Mouse (Mus musculus) embryonic facial prominence, embryonic 14.5 days (tissue): Measurements from ENCODE around the gene Ucn. TPM values are rescaled to one million over a fixed set of nuclear protein-coding genes. Genes with fewer than 3 reads are reported as not detected.

ENCODE experiments used
- ATAC-seq: fragments of 200-750 bp; cut with Nextera tagmentation; 2 replicates; pipeline ENCODE4 v1.8.0; 2017; ENCODE audit warnings: low read depth, moderate number of reproducible peaks, moderate TSS enrichment
- DNase-seq: peaks from one replicate; pipeline ENCODE4 v3.0.0-alpha.2; 2015; ENCODE audit warnings: low spot score
- H3K27ac ChIP-seq: fragments of 300-500 bp; sonication (generic); replicated peaks from 2 replicates; pipeline ENCODE4 v1.5.1; 2014; ENCODE audit warnings: low read depth, mild to moderate bottlenecking, low read length, moderate library complexity
- H3K27me3 ChIP-seq: fragments of 300-500 bp; sonication (generic); replicated peaks from 2 replicates; pipeline ENCODE4 v1.6.1; 2014; ENCODE audit warnings: low read length; ENCODE audit not compliant: control insufficient read depth, insufficient read depth
- H3K36me3 ChIP-seq: fragments of 300-500 bp; sonication (generic); 2 replicates; pipeline ENCODE4 v1.6.1; 2014; ENCODE audit warnings: low read length, mixed read lengths; ENCODE audit not compliant: control insufficient read depth, insufficient read depth
- H3K4me1 ChIP-seq: fragments of 300-500 bp; sonication (generic); 2 replicates; pipeline ENCODE4 v1.6.1; 2014; ENCODE audit warnings: antibody characterized with exemption, low read length; ENCODE audit not compliant: control insufficient read depth, insufficient read depth
- H3K4me2 ChIP-seq: fragments of 300-500 bp; sonication (generic); 2 replicates; pipeline ENCODE4 v1.6.1; 2014; ENCODE audit warnings: low read depth, mild to moderate bottlenecking, low read length, moderate library complexity, mixed read lengths
- H3K4me3 ChIP-seq: fragments of 300-500 bp; sonication (generic); 2 replicates; pipeline ENCODE4 v1.5.1; 2014; ENCODE audit warnings: low read depth, mild to moderate bottlenecking, low read length
- H3K9ac ChIP-seq: fragments of 300-500 bp; sonication (generic); 2 replicates; pipeline ENCODE4 v1.6.1; 2014; ENCODE audit warnings: low read depth, mild to moderate bottlenecking, low read length, moderate library complexity, mixed read lengths
- H3K9me3 ChIP-seq: fragments of 300-500 bp; sonication (generic); 2 replicates; pipeline ENCODE4 v1.6.1; 2016; ENCODE audit warnings: low read length; ENCODE audit not compliant: control insufficient read depth
- WGBS: fragments of 180-500 bp; shearing (Covaris S2); extraction: QIAGEN DNeasy Blood & Tissue Kit; methylation state at CpG from one replicate; pipeline ENCODE4 v1.1.7; 2014; 5-methylcytosine and 5-hydroxymethylcytosine counted together
- polyA plus RNA-seq: library from polyadenylated mRNA; unstranded; fragments of >200 nt; fragmentation: Nextera tagmentation; extraction: Ambion mirVana; gene quantifications from 2 replicates; pipeline ENCODE4 v1.2.1, GENCODE M21; 2014

Gene Ucn
- polyA plus RNA-seq, 1 experiment from 2014 or later = 0.39 TPM

DNA sequence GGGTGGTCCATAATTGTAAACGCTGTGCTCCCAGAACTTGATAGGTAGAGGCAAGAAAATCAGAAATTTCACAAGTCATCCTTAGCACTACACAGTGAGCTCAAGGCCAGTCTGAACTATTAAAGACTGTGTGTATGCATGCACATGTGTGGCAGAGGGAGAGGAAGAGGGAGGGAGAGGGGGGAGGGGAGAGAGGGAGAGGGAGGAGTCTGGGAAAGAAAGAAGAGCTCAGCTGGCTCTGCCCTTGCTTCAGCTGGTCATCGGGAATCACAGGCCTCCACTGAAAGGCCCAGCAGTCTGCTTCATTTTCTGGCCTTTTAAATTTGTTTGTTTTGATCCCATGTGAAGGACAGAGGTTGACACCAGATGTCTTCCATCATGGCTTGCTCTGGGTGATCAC, 15.1 kb downstream of the Ucn start:
- Histone ChIP-seq H3K27me3 (no peaks in the 10 kb centered on the region), H3K9ac (no peak overlapping the region), H3K4me3 (no peak overlapping the region), H3K36me3 (no peaks in the 10 kb centered on the region), H3K9me3 (no peaks in the 10 kb centered on the region), H3K27ac (no peak overlapping the region), H3K4me1 (no peaks in the 10 kb centered on the region), H3K4me2 (no peak overlapping the region)
- 37% methylated on average over 2 of the region's 2 CpGs for WGBS
- ATAC-seq = no peak
- DNase-seq = no peak

DNA sequence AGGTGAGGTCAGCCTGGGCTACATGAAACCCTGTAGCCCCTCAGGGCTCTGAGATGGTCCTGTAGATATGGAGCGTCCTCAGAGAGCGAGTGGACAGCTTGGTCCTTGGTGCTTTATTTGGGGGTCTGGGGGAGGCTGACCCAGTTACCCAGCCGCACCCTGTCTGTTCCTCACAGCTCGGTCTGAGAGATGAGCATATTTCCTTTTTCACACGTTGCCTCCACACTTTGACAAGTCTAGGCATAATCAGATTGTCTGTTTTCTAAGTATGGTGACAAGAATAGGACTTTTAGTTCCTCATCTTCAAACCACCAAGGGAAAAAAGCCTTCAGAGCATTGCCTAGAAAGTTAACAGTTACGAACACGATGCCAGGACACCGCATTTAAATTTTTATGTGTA, 17.5 kb downstream of the Ucn start:
- Histone ChIP-seq H3K27ac (no peak overlapping the region), H3K9me3 (no peaks in the 10 kb centered on the region), H3K4me2 (no peak overlapping the region), H3K36me3 (no peaks in the 10 kb centered on the region), H3K9ac (no peak overlapping the region), H3K27me3 (no peaks in the 10 kb centered on the region), H3K4me1 (no peaks in the 10 kb centered on the region), H3K4me3 (no peak overlapping the region)
- ATAC-seq (no peak), DNase-seq (no peak)
- 83% methylated on average over 8 of the region's 8 CpGs for WGBS

DNA sequence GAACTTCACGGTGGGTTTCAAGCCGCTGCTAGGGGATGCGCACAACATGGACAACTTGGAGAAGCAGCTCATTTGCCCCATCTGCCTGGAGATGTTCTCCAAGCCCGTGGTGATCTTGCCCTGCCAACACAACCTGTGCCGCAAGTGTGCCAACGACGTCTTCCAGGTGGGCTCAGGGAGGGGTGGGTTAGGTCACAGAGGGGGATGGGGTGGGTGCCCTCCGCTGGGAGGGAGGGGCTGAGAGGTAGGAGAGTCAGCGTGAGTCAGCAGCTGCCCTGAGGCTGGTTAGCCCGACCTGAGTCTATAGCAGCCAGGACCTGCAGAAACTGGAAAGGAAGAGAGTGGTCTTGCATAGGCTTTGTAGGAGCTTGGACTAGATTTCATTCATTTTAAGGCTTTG, 21.7 kb downstream of the Ucn start:
- DNase-seq (no peak), ATAC-seq (no peak)
- no peaks in the 10 kb centered on the region; the same call in 1 of the 2 replicates for H3K9me3 ChIP-seq
- H3K36me3 ChIP-seq = no peaks in the 10 kb centered on the region
- H3K27me3 ChIP-seq = no peaks in the 10 kb centered on the region
- H3K4me3 ChIP-seq = no peak overlapping the region
- no peak overlapping the region for H3K4me2 ChIP-seq
- H3K27ac ChIP-seq = no peak overlapping the region
- 21% methylated on average over 10 of the region's 10 CpGs for WGBS
- no peaks in the 10 kb centered on the region for H3K4me1 ChIP-seq
- no peak overlapping the region for H3K9ac ChIP-seq

DNA sequence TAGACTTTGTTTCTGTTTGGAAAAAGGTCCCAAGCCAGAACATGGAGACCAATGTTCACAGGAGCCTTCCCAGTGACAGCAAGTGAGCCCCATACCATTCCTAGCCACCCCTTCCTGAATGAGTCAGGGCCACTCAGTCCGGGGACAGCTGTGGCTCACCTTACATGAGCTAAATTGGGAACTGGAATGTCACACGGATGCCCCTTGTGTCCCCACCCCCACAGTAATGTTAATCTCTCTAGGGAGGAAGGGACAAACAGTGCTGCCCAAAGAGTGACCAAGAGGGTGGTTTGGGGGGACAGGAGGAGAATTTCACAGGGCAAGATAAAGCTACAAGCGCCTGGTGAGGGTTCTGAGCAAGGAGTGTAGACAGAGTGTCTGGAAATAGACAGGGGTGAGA, 22.3 kb downstream of the Ucn start, which contains the start of gene Trim54:
Trim54 (plus strand) TSS at position 359 of the 400 bp plus-strand sequence.
- 32% methylated on average over 3 of the region's 3 CpGs for WGBS
- ATAC-seq = peak; percentile 53; the same call in 1 of the 2 replicates

DNA sequence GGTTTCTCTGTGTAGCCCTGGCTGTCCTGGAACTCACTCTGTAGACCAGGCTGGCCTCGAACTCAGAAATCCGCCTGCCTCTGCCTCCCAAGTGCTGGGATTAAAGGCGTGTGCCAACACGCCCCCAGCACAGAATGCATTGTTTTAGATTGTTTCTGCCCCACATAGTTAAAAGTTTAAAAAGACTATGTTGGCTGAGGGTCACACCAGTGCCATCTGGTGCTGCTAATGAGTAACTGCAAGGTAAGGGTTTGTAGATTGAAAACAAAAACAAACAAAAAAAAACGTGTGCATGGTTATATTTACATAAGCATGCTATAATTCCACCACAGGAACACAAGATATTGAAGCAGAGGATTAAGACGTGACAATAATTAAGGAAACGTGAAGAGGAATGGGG, 27.8 kb downstream of the Ucn start:
- H3K27me3 ChIP-seq = no peaks in the 10 kb centered on the region
- no peak overlapping the region for H3K9ac ChIP-seq
- no peaks in the 10 kb centered on the region for H3K4me1 ChIP-seq
- ATAC-seq (no peak), DNase-seq (no peak)
- no peaks in the 10 kb centered on the region for H3K36me3 ChIP-seq
- 34% methylated on average over 7 of the region's 7 CpGs for WGBS
- no peaks in the 10 kb centered on the region; the same call in 1 of the 2 replicates for H3K9me3 ChIP-seq
- H3K4me3 ChIP-seq = no peak overlapping the region
- no peak overlapping the region for H3K4me2 ChIP-seq
- H3K27ac ChIP-seq = no peak overlapping the region

More for the DNA sequence above, 22.3 kb downstream of the Ucn start, which contains the start of gene Trim54:
- H3K27me3 ChIP-seq = no peaks in the 10 kb centered on the region
- no peak within 1 kb of the TSS for H3K4me2 ChIP-seq
- H3K36me3 ChIP-seq = no peaks in the 10 kb centered on the region
- DNase-seq = no peak
- H3K4me3 ChIP-seq = no peak within 1 kb of the TSS
- H3K27ac ChIP-seq = no peak within 1 kb of the TSS
- H3K9ac ChIP-seq = no peak within 1 kb of the TSS
- H3K4me1 ChIP-seq = no peaks in the 10 kb centered on the region
- H3K9me3 ChIP-seq = no peaks in the 10 kb centered on the region; the same call in 1 of the 2 replicates

DNA sequence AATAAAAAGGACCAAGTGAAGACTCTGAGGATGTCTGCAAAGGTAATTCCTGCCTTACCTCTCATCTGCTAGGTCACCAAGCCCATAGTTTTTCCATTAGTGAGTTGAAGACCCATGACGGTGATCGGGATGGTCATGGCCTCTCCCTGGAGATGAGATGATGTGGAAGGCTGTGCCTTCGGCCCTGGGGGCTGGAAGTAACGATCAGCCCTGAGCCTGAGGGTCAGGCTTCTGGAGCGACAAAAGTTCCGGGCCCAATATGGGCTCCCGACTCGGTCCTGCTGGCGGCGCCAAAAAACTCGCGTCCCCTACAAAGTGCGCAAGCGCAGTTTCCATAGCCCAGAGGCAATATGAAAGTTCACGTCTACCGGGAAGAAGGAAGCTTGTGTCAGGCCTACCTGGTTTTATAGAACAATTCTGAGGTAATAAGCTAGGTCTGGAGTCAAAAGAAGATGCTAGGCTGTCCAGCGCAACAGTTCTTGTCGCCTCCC, 30.6 kb downstream of the Ucn start, which contains the start of gene Slc30a3:
Slc30a3 (minus strand) TSS at position 238 of the 491 bp plus-strand sequence.
- H3K27ac ChIP-seq = no peak within 1 kb of the TSS
- H3K9me3 ChIP-seq = no peaks in the 10 kb centered on the region
- 92% methylated on average over 18 of the region's 18 CpGs for WGBS
- no peaks in the 10 kb centered on the region for H3K4me1 ChIP-seq
- no peak within 1 kb of the TSS for H3K4me2 ChIP-seq
- H3K36me3 ChIP-seq = no peaks in the 10 kb centered on the region
- no peak within 1 kb of the TSS for H3K4me3 ChIP-seq
- ATAC-seq (no peak), DNase-seq (no peak)
- H3K27me3 ChIP-seq = no peaks in the 10 kb centered on the region
- H3K9ac ChIP-seq = no peak within 1 kb of the TSS

DNA sequence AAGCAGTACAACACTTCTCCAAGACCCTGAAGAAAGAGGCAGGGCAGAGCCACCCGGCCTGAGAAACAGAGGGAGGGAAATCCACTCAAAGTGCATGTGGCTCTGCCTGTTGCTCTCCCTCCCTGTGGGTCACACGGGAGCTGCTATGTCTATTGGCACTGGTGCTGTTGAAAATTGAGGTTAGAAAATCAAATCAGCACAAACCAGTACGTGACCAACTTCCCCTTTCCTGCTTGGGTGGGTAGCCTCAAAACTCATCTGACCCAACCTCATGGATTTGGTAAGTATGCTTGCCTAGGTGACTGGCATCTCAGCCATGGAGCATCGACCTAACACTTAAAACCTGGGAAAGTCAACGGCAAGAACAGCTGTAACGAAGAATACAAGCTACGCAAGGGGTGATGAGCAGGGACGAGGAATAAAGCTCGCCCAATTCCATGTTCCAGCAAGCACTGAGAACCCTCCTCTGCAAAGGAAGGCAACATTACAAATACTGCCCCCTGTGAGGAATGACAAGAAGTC, 32.8 kb downstream of the Ucn start, which contains the start of gene Dnajc5g:
Dnajc5g (plus strand) TSS at position 472 of the 522 bp plus-strand sequence.
- Histone ChIP-seq H3K4me1 (no peaks in the 10 kb centered on the region), H3K4me3 (no peak within 1 kb of the TSS), H3K9ac (no peak within 1 kb of the TSS), H3K9me3 (no peaks in the 10 kb centered on the region), H3K4me2 (no peak within 1 kb of the TSS), H3K27me3 (no peaks in the 10 kb centered on the region), H3K27ac (no peak within 1 kb of the TSS), H3K36me3 (no peaks in the 10 kb centered on the region)
- 80% methylated on average over 9 of the region's 9 CpGs for WGBS
- ATAC-seq = no peak
- DNase-seq = no peak

DNA sequence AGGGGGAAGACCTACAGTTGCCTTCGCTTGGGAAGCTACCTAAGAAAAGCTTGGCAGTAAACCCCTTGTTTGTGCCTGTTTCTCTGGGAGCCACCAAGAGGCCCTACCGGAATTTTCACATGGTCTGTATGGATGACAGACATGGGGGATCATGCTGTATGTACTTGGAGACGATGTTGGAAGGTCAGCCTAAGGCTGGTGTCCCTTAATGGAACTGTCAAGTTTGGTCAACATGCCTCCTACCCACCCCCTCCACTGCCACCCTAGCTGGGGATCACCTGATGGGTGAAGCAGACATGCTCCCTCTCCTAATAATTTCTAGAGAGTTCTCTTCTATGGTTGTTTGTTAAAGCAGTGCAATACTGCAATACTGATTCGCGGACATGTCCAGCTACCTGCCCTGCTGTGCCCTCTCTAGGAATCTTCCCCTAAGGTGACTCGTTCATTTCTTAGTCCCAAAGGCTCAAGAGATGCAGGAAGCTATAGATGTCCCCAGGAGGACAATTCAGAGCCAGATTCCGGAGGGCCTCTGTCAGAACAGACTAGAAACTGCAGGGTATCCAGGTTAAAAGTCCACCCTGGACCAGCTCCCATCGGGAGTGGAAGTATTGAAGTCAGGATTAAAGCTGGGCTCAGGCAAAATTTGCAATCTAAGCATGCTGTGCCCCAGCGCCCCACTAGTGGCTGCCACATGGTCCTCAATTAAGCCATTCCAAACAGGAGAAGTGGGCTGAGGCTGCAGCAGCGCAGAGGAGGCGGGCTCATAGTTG, 42.7 kb downstream of the Ucn start:
- H3K4me3 ChIP-seq = peak overlapping the region; percentile 28
- H3K36me3 ChIP-seq = no peaks in the 10 kb centered on the region
- H3K4me1 ChIP-seq = peaks cover 18% of the 10 kb centered on the region
- ATAC-seq (no peak), DNase-seq (no peak)
- H3K27me3 ChIP-seq = peaks cover 79% of the 10 kb centered on the region
- no peaks in the 10 kb centered on the region for H3K9me3 ChIP-seq
- no peak overlapping the region for H3K9ac ChIP-seq
- H3K4me2 ChIP-seq = peak overlapping the region; percentile 64
- H3K27ac ChIP-seq = no peak overlapping the region
- 19% methylated on average over 11 of the region's 11 CpGs for WGBS
